Mouse (Mus musculus): ENCODE measurements at regions not wholly inside any gene's neighbourhood (a gene's known extent, or its start where the extent isn't known, plus 50 kb on each side); places are given as distances from the start of the nearest gene placed in this dataset.
A peak's percentile ranks its signal among the peaks of the same experiment; 100 is the strongest.

DNA sequence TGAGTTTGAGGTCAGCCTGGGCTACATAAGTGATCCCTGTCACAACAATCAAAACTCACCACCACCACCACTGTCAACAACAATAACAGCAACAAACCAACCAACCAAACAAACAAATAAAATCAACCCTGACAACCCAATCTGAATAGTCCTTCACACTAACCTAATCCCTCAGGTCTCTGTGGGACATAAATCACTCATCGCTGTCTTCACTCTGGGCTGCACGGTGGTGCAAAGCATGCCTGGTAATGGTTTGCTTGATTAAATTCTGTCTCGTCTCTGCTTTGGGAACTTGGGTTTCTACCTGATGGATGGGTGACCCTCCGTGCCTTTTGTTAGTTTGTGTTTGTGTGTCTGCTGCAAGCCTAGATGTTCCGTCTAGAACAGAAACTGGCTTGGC lies 100.6 kb downstream of the Slc17a6 start:
- no peaks in the 10 kb centered on the region for H3K36me3 ChIP-seq (ENCODE audit: control insufficient read depth, insufficient read depth, low read length)
- H3K9ac ChIP-seq (replicated peaks; ENCODE audit: low read length) = no peak overlapping the region
- no peak overlapping the region for H3K27ac ChIP-seq (replicated peaks; ENCODE audit: low read depth, low read length)
- H3K4me2 ChIP-seq (ENCODE audit: low read length) = no peak overlapping the region
- no peak overlapping the region for H3K4me3 ChIP-seq (replicated peaks; ENCODE audit: low read depth, low read length)
- H3K4me1 ChIP-seq (ENCODE audit: control insufficient read depth, insufficient read depth, low read length) = no peaks in the 10 kb centered on the region
- DNase-seq = no peak
- no peaks in the 10 kb centered on the region for H3K27me3 ChIP-seq (ENCODE audit: control insufficient read depth, insufficient read depth, low read length)
- WGBS = 78% methylated on average over 5 of the region's 5 CpGs
- no peaks in the 10 kb centered on the region for H3K9me3 ChIP-seq (ENCODE audit: control insufficient read depth, low read length)
- no peak for ATAC-seq (ENCODE audit: low FRiP score, low TSS enrichment)

DNA sequence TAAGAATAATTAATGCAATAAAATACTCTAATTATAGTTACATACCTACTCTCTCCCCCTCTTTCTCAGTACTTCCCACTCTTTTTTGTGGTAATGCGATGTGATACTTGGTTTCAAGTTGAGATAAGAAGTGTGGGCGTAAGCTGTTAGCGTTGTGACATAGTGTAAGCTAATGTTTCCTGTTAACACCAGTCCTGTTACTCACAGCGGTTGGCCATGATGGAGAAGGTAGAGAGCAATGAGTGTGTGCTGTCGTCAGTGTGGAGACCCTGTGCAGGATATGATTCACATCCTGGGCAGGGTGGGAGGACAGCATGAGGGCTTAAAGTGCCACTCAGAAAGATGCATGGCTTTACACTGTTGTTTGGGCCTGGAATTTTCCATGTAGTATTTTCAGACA lies 102.1 kb downstream of the Slc17a6 start:
- Histone ChIP-seq H3K4me2 (ENCODE audit: low read length) (no peak overlapping the region), H3K4me3 (replicated peaks; ENCODE audit: low read depth, low read length) (no peak overlapping the region), H3K27ac (replicated peaks; ENCODE audit: low read depth, low read length) (no peak overlapping the region), H3K9ac (replicated peaks; ENCODE audit: low read length) (no peak overlapping the region), H3K27me3 (ENCODE audit: control insufficient read depth, insufficient read depth, low read length) (no peaks in the 10 kb centered on the region), H3K9me3 (ENCODE audit: control insufficient read depth, low read length) (no peaks in the 10 kb centered on the region), H3K36me3 (ENCODE audit: control insufficient read depth, insufficient read depth, low read length) (no peaks in the 10 kb centered on the region), H3K4me1 (ENCODE audit: control insufficient read depth, insufficient read depth, low read length) (no peaks in the 10 kb centered on the region)
- 94% methylated on average over 5 of the region's 5 CpGs for whole genome bisulfite sequencing
- ATAC-seq (ENCODE audit: low FRiP score, low TSS enrichment) = no peak
- no peak for DNase-seq

DNA sequence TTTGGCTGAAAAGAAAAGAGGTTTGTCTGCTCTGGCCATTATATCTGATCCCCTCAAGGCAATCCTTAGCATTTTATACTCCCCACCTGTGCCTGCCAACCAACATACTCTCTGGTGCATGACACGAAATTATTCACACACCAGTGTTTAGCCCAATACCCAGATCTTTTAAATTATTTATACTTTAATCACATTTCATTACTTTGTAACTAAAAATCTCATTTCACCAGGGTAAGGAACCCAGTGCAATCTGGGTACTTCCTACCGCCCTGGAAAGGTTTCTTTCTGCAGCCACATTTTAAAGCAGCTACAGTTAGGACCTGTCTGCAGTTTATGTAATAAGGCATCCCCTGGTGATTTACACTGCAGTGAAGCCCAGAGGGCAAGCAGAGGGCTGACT lies 114.5 kb downstream of the Slc17a6 start:
- H3K9me3 ChIP-seq (ENCODE audit: control insufficient read depth, low read length) = no peaks in the 10 kb centered on the region
- H3K9ac ChIP-seq (replicated peaks; ENCODE audit: low read length) = no peak overlapping the region; the same call in 1 of the 2 replicates
- H3K36me3 ChIP-seq (ENCODE audit: control insufficient read depth, insufficient read depth, low read length) = no peaks in the 10 kb centered on the region
- ATAC-seq (ENCODE audit: low FRiP score, low TSS enrichment) = peak; percentile 61; the same call in 1 of the 2 replicates
- H3K4me3 ChIP-seq (replicated peaks; ENCODE audit: low read depth, low read length) = no peak overlapping the region
- H3K27me3 ChIP-seq (ENCODE audit: control insufficient read depth, insufficient read depth, low read length) = no peaks in the 10 kb centered on the region
- peaks cover 18% of the 10 kb centered on the region for H3K4me1 ChIP-seq (ENCODE audit: control insufficient read depth, insufficient read depth, low read length)
- H3K4me2 ChIP-seq (ENCODE audit: low read length) = no peak overlapping the region
- peak overlapping the region; percentile 82 for H3K27ac ChIP-seq (replicated peaks; ENCODE audit: low read depth, low read length)
- 27% methylated on average over 2 of the region's 2 CpGs for WGBS
- peak; percentile 58 for DNase-seq

DNA sequence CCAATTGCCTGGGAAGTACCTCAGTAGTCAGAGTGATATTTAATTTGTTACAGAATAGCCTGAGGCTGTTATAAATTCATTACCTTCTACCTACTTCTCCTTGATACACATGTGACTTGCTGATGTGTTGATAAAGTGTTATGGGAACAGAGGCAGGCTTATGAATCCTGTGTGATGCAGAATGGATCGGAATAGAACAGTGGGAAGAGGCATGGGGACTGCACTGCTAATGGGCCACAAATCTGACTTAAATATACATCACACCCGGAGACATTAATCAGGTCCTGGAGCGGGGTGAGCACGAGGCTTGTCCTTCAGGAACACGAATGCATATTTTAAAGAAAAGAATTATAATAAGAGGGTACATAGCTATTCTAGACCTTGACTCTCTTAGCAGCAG lies 117.8 kb downstream of the Slc17a6 start:
- no peaks in the 10 kb centered on the region for H3K9me3 ChIP-seq (ENCODE audit: control insufficient read depth, low read length)
- H3K9ac ChIP-seq (replicated peaks; ENCODE audit: low read length) = no peak overlapping the region
- peaks cover 30% of the 10 kb centered on the region for H3K4me1 ChIP-seq (ENCODE audit: control insufficient read depth, insufficient read depth, low read length)
- peak; percentile 39 for DNase-seq
- H3K27ac ChIP-seq (replicated peaks; ENCODE audit: low read depth, low read length) = peak overlapping the region; percentile 72
- no peaks in the 10 kb centered on the region for H3K27me3 ChIP-seq (ENCODE audit: control insufficient read depth, insufficient read depth, low read length)
- WGBS = 37% methylated on average over 5 of the region's 5 CpGs
- no peaks in the 10 kb centered on the region for H3K36me3 ChIP-seq (ENCODE audit: control insufficient read depth, insufficient read depth, low read length)
- no peak overlapping the region for H3K4me3 ChIP-seq (replicated peaks; ENCODE audit: low read depth, low read length)
- H3K4me2 ChIP-seq (ENCODE audit: low read length) = no peak overlapping the region
- peak; percentile 74; the same call in 1 of the 2 replicates for ATAC-seq (ENCODE audit: low FRiP score, low TSS enrichment)

DNA sequence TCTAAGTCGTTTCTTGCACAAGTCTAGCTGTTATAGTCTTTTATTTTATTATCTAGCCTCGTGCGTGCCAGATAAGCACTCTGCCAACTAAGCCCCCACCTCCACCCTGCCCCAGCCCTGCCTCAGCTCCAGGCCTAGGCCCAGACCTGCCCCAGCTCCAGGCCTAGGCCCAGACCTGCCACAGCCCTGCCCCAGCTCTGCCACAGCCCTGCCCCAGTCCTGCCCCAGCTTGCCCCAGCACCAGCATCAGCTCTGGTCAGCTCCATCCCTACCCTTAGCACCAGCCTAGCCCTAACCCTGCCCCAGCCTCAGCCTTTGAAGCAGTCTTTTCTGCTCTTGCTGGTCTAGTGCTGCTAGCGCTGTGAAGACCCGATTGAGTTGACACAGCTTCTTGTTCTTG lies 119.1 kb downstream of the Slc17a6 start:
- Histone ChIP-seq H3K4me1 (ENCODE audit: control insufficient read depth, insufficient read depth, low read length) (peaks cover 28% of the 10 kb centered on the region), H3K9ac (replicated peaks; ENCODE audit: low read length) (no peak overlapping the region)
- no peak for ATAC-seq (ENCODE audit: low FRiP score, low TSS enrichment)

DNA sequence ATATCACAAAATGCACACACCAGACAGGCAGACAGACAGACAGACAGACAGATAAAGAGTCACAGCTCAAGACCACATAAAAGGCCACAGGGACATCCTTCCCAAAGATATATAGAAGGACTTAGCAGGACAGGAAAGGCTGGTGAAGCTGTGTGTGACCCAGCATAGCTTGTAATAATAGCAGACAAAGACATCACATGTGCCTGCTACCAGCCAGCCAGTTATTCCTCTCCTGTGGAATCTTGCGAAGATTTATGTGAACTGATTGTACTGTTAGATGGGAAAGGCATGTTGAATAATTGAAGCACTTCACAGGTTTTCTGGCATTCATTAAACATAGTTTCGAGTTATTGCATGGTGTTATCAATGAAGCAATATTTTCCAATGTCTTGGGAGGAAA lies 119.1 kb upstream of the Gas2 start:
- 67% methylated on average over 2 of the region's 2 CpGs for WGBS
- Histone ChIP-seq H3K4me3 (replicated peaks; ENCODE audit: low read depth, low read length) (no peak overlapping the region), H3K27me3 (ENCODE audit: control insufficient read depth, insufficient read depth, low read length) (no peaks in the 10 kb centered on the region), H3K27ac (replicated peaks; ENCODE audit: low read depth, low read length) (peak overlapping the region; percentile 70), H3K36me3 (ENCODE audit: control insufficient read depth, insufficient read depth, low read length) (no peaks in the 10 kb centered on the region), H3K4me1 (ENCODE audit: control insufficient read depth, insufficient read depth, low read length) (peaks cover 21% of the 10 kb centered on the region), H3K9ac (replicated peaks; ENCODE audit: low read length) (no peak overlapping the region), H3K9me3 (ENCODE audit: control insufficient read depth, low read length) (no peaks in the 10 kb centered on the region), H3K4me2 (ENCODE audit: low read length) (no peak overlapping the region)
- peak; percentile 39 for DNase-seq
- no peak for ATAC-seq (ENCODE audit: low FRiP score, low TSS enrichment)

More for the DNA sequence above, 119.1 kb downstream of the Slc17a6 start:
- Histone ChIP-seq H3K9me3 (ENCODE audit: control insufficient read depth, low read length) (no peaks in the 10 kb centered on the region), H3K27ac (replicated peaks; ENCODE audit: low read depth, low read length) (peak overlapping the region; percentile 72), H3K27me3 (ENCODE audit: control insufficient read depth, insufficient read depth, low read length) (no peaks in the 10 kb centered on the region), H3K4me3 (replicated peaks; ENCODE audit: low read depth, low read length) (no peak overlapping the region), H3K4me2 (ENCODE audit: low read length) (no peak overlapping the region), H3K36me3 (ENCODE audit: control insufficient read depth, insufficient read depth, low read length) (no peaks in the 10 kb centered on the region)
- no peak for DNase-seq
- WGBS = 90% methylated on average over 5 of the region's 5 CpGs

- DNase-seq = no peak
- 87% methylated on average over 3 of the region's 3 CpGs for WGBS
Observed at GRCm38 (mm10) chr7:51745598-51745997, 116.2 kb upstream of the Gas2 start.

DNA sequence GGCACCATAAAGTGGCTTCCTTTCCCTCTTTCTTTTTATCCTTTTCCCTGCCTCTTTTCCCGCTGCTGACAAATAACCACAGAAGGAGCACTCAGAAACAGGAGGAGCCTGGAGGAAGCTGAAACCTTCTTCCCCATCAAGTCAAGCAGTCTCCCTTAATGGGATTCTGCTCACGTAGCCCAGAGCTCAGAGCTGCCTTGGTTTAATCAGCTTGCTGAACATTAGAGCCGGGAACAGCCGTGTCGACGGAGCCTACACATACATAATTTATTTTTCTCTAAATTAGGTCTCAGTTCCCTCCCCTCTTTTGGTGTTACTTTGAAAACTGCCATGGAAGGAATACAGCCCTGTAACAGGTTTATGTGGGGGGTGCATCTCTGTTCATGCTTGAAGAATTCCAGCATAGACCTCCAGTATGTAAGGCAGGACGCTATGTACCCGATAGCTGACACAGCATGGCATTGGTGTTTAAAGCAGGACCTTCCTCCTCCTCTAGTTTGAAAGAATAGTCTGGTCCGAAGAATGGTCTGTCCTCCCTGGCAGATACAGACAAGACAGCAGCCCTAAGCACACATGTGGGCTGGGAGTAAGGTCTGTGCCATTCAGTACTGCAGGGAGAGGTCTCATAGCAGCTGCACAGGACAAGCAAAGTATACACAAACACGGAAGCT lies 113.0 kb upstream of the Gas2 start:
- Histone ChIP-seq H3K4me3 (replicated peaks; ENCODE audit: low read depth, low read length) (0 out of 2 replicates have a peak overlapping the region, but pooled peaks have one; percentile 11), H3K4me2 (ENCODE audit: low read length) (peak overlapping the region; percentile 46), H3K9me3 (ENCODE audit: control insufficient read depth, low read length) (no peaks in the 10 kb centered on the region), H3K4me1 (ENCODE audit: control insufficient read depth, insufficient read depth, low read length) (peaks cover 29% of the 10 kb centered on the region), H3K9ac (replicated peaks; ENCODE audit: low read length) (peak overlapping the region; percentile 41; the same call in 1 of the 2 replicates), H3K27ac (replicated peaks; ENCODE audit: low read depth, low read length) (peak overlapping the region; percentile 93), H3K36me3 (ENCODE audit: control insufficient read depth, insufficient read depth, low read length) (no peaks in the 10 kb centered on the region), H3K27me3 (ENCODE audit: control insufficient read depth, insufficient read depth, low read length) (no peaks in the 10 kb centered on the region)
- peak; percentile 93 for ATAC-seq (ENCODE audit: low FRiP score, low TSS enrichment)
- 5% methylated on average over 10 of the region's 10 CpGs for WGBS
- DNase-seq = peak; percentile 97

More at GRCm38 (mm10) chr7:51745598-51745997, 116.2 kb upstream of the Gas2 start:
- Histone ChIP-seq H3K4me1 (ENCODE audit: control insufficient read depth, insufficient read depth, low read length) (peaks cover 33% of the 10 kb centered on the region), H3K4me2 (ENCODE audit: low read length) (no peak overlapping the region), H3K9me3 (ENCODE audit: control insufficient read depth, low read length) (no peaks in the 10 kb centered on the region), H3K27ac (replicated peaks; ENCODE audit: low read depth, low read length) (peak overlapping the region; percentile 17), H3K36me3 (ENCODE audit: control insufficient read depth, insufficient read depth, low read length) (no peaks in the 10 kb centered on the region), H3K4me3 (replicated peaks; ENCODE audit: low read depth, low read length) (no peak overlapping the region), H3K9ac (replicated peaks; ENCODE audit: low read length) (no peak overlapping the region), H3K27me3 (ENCODE audit: control insufficient read depth, insufficient read depth, low read length) (no peaks in the 10 kb centered on the region)
- ATAC-seq (ENCODE audit: low FRiP score, low TSS enrichment) = no peak
